Mouse (Mus musculus): Measurements from ENCODE around the gene Rps3. TPM values are rescaled to one million over a fixed set of nuclear protein-coding genes. Genes with fewer than 3 reads are reported as not detected.
A peak's percentile ranks its signal among the peaks of the same experiment; 100 is the strongest.

Gene Rps3
- polyA plus RNA-seq, 1 experiment, result 530 TPM

- H3K4me3 ChIP-seq (replicated peaks), result peak overlapping the region; percentile 92
- TF ChIP-seq FLI1 (IDR thresholded peaks at IDR 0.05; ENCODE audit: low read length), result no peak
- no peak for TF ChIP-seq GATA1 (IDR thresholded peaks at IDR 0.05; ENCODE audit: borderline replicate concordance, low read length)
- H3K27me3 ChIP-seq (replicated peaks), result peaks cover 78% of the 10 kb centered on the region
Observed at GRCm38 (mm10) chr7:99468283-99469132, 15.0 kb downstream of the Rps3 start.

GRCm38 (mm10) chr7:99467916-99468282 is 15.6 kb downstream of the Rps3 start:
- Histone ChIP-seq H3K4me3 (replicated peaks) (peak overlapping the region; percentile 92), H3K27me3 (replicated peaks) (peaks cover 85% of the 10 kb centered on the region)
- TF ChIP-seq FLI1 (IDR thresholded peaks at IDR 0.05; ENCODE audit: low read length) (peak; percentile 32; the same call in 1 of the 2 replicates), GATA1 (IDR thresholded peaks at IDR 0.05; ENCODE audit: borderline replicate concordance, low read length) (no peak; the same call in 2 of the 3 replicates)

More at GRCm38 (mm10) chr7:99468283-99469132, 15.0 kb downstream of the Rps3 start:
- Histone ChIP-seq H3K36me3 (replicated peaks; ENCODE audit: low read length) (peaks cover 28% of the 10 kb centered on the region), H3K4me1 (peaks cover 71% of the 10 kb centered on the region), H3K9me3 (peaks cover 21% of the 10 kb centered on the region)

DNA sequence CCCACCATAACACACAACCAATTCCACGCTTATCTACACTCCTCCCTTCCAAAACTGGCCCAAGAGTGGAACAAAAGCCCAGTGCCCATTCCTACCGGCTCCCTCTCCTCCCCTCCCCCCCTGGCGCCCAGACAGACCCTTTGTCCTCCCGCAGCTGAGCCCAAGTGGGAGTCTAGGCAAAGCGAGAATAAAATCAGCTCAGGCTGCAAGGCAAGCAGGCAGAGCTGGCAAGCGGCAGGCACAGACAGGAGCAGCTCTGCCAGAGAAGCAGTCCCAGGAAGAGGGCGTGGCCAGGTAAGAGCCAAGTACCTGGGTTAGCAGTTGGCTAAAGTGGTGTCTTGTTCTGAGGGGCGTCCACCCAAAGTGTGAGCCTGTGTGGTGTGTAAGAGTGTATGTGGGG is 17.7 kb downstream of the Rps3 start, which contains the start of gene Klhl35:
Gene Klhl35, plus strand, starts transcription at position 194 of the 400 bp plus-strand sequence.
- peaks cover 27% of the 10 kb centered on the region for H3K9me3 ChIP-seq
- H3K27me3 ChIP-seq (replicated peaks), result peaks cover 98% of the 10 kb centered on the region
- peak within 1 kb of the TSS; percentile 6 for H3K4me3 ChIP-seq (replicated peaks)
- TF ChIP-seq FLI1 (IDR thresholded peaks at IDR 0.05; ENCODE audit: low read length) (no peak), GATA1 (IDR thresholded peaks at IDR 0.05; ENCODE audit: borderline replicate concordance, low read length) (no peak)
- H3K4me1 ChIP-seq, result peaks cover 64% of the 10 kb centered on the region
- peaks cover 3% of the 10 kb centered on the region for H3K36me3 ChIP-seq (replicated peaks; ENCODE audit: low read length)

More at GRCm38 (mm10) chr7:99467916-99468282, 15.6 kb downstream of the Rps3 start:
- Histone ChIP-seq H3K4me1 (peaks cover 73% of the 10 kb centered on the region), H3K9me3 (peaks cover 26% of the 10 kb centered on the region), H3K36me3 (replicated peaks; ENCODE audit: low read length) (peaks cover 22% of the 10 kb centered on the region)

DNA sequence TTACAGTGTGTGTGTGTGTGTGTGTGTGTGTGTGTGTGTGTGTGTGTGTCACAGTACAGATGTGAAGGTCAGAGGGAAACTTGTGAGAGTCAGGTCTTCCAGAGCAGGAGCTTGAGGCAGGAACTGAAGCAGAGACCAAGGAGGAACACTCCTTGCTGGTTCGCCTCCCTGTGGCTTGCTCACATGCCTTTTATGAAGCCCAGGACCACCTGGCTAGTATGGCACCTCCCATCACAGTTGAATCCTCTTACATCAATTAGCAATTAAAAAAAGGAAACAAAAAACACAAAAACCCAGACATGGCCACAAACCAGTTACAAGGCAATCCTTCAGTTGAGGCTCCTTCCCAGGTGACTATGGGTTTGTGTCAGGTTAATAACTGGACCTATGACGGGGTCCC is 20.4 kb downstream of the Rps3 start:
- Histone ChIP-seq H3K36me3 (replicated peaks; ENCODE audit: low read length) (no peaks in the 10 kb centered on the region), H3K9me3 (peaks cover 23% of the 10 kb centered on the region), H3K4me3 (replicated peaks) (no peak overlapping the region), H3K4me1 (peaks cover 37% of the 10 kb centered on the region), H3K27me3 (replicated peaks) (peaks cover 98% of the 10 kb centered on the region)
- TF ChIP-seq FLI1 (IDR thresholded peaks at IDR 0.05; ENCODE audit: low read length) (no peak), GATA1 (IDR thresholded peaks at IDR 0.05; ENCODE audit: borderline replicate concordance, low read length) (no peak)

GRCm38 (mm10) chr7:99459888-99460652 is 23.5 kb downstream of the Rps3 start:
- TF ChIP-seq GATA1 (IDR thresholded peaks at IDR 0.05; ENCODE audit: borderline replicate concordance, low read length) (no peak), FLI1 (IDR thresholded peaks at IDR 0.05; ENCODE audit: low read length) (no peak)
- H3K4me1 ChIP-seq, result peaks cover 7% of the 10 kb centered on the region
- H3K27me3 ChIP-seq (replicated peaks), result peaks cover 96% of the 10 kb centered on the region
- no peaks in the 10 kb centered on the region for H3K36me3 ChIP-seq (replicated peaks; ENCODE audit: low read length)
- peak overlapping the region; percentile 28 for H3K4me3 ChIP-seq (replicated peaks)
- peaks cover 18% of the 10 kb centered on the region for H3K9me3 ChIP-seq

- Histone ChIP-seq H3K4me3 (replicated peaks) (no peak overlapping the region), H3K9me3 (peaks cover 12% of the 10 kb centered on the region), H3K36me3 (replicated peaks; ENCODE audit: low read length) (no peaks in the 10 kb centered on the region), H3K27me3 (replicated peaks) (peaks cover 99% of the 10 kb centered on the region), H3K4me1 (peaks cover 4% of the 10 kb centered on the region)
- no peak for TF ChIP-seq FLI1 (IDR thresholded peaks at IDR 0.05; ENCODE audit: low read length)
- TF ChIP-seq GATA1 (IDR thresholded peaks at IDR 0.05; ENCODE audit: borderline replicate concordance, low read length), result no peak
Observed at GRCm38 (mm10) chr7:99458849-99459248, 24.7 kb downstream of the Rps3 start.

DNA sequence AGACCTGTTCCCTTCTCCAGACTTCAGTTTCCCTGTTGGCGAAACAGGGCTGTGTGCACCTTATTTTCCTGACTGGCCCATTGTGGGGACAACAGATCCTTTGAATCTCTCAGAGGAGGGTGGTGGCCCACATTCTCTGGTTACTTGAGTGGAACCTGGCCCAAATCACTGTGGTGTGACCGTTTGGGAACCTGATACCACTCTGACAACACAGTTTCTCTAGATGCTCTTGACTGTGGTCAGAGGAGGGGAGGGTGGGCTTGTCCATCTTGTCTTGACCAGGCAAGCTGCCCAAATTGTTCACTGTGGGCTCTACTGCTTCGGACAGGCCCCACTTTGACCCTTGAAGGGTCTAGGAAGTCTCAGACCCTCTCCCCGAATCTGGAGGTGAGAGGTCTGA is 29.5 kb downstream of the Rps3 start:
- Histone ChIP-seq H3K27me3 (replicated peaks) (peaks cover 88% of the 10 kb centered on the region), H3K36me3 (replicated peaks; ENCODE audit: low read length) (no peaks in the 10 kb centered on the region), H3K4me3 (replicated peaks) (no peak overlapping the region), H3K9me3 (no peaks in the 10 kb centered on the region), H3K4me1 (peaks cover 14% of the 10 kb centered on the region)
- TF ChIP-seq GATA1 (IDR thresholded peaks at IDR 0.05; ENCODE audit: borderline replicate concordance, low read length) (no peak), FLI1 (IDR thresholded peaks at IDR 0.05; ENCODE audit: low read length) (no peak)

DNA sequence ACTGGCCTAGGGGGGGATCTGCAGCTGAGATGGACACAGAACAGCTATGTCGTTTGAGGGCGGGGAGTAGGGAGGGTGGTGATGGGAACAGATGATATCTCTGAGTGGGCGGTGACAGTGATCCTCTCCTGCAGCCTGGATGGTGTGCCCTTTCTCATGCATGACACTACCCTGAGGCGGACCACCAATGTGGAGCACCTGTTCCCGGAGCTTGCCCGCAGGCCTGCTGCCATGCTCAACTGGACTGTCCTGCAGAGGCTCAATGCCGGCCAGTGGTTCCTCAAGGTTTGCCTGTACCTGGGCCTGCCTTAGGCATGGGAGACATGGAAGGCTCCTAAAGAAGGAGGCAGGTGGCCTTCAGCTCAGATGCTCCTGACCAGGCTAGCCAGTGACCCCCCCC is 30.7 kb downstream of the Rps3 start:
- no peak for TF ChIP-seq GATA1 (IDR thresholded peaks at IDR 0.05; ENCODE audit: borderline replicate concordance, low read length)
- TF ChIP-seq FLI1 (IDR thresholded peaks at IDR 0.05; ENCODE audit: low read length), result no peak
- H3K27me3 ChIP-seq (replicated peaks), result peaks cover 88% of the 10 kb centered on the region
- peaks cover 20% of the 10 kb centered on the region for H3K4me1 ChIP-seq
- H3K4me3 ChIP-seq (replicated peaks), result no peak overlapping the region
- H3K36me3 ChIP-seq (replicated peaks; ENCODE audit: low read length), result no peaks in the 10 kb centered on the region
- no peaks in the 10 kb centered on the region for H3K9me3 ChIP-seq

- Histone ChIP-seq H3K4me3 (replicated peaks) (no peak overlapping the region), H3K9me3 (no peaks in the 10 kb centered on the region), H3K36me3 (replicated peaks; ENCODE audit: low read length) (no peaks in the 10 kb centered on the region), H3K27me3 (replicated peaks) (peaks cover 87% of the 10 kb centered on the region), H3K4me1 (peaks cover 20% of the 10 kb centered on the region)
- TF ChIP-seq FLI1 (IDR thresholded peaks at IDR 0.05; ENCODE audit: low read length) (no peak), GATA1 (IDR thresholded peaks at IDR 0.05; ENCODE audit: borderline replicate concordance, low read length) (no peak)
Observed at GRCm38 (mm10) chr7:99450703-99451102, 32.8 kb downstream of the Rps3 start.

Measured in megakaryocyte, embryonic 14.5 days (primary cell).